Mouse (Mus musculus) erythroblast, embryonic 14.5 days (primary cell): ENCODE measurements around the gene Zfp553.

Source experiments
- GATA1 ChIP-seq: IDR thresholded peaks from 2 replicates; pipeline ENCODE4 v1.6.1; 2012; ENCODE audit warnings: low read length, inconsistent platforms, mixed read lengths
- TAL1 ChIP-seq: IDR thresholded peaks from 3 replicates; pipeline ENCODE4 v1.6.1; 2012; ENCODE audit warnings: low read length, inconsistent platforms, mixed read lengths

GRCm38 (mm10) chr7:127217901-127218642 is 14.8 kb upstream of the Zfp553 start:
- no peak for TF ChIP-seq GATA1
- no peak for TF ChIP-seq TAL1
